1 mouse cellular context compared by ENCODE assay signal in the genomic region with DNA sequence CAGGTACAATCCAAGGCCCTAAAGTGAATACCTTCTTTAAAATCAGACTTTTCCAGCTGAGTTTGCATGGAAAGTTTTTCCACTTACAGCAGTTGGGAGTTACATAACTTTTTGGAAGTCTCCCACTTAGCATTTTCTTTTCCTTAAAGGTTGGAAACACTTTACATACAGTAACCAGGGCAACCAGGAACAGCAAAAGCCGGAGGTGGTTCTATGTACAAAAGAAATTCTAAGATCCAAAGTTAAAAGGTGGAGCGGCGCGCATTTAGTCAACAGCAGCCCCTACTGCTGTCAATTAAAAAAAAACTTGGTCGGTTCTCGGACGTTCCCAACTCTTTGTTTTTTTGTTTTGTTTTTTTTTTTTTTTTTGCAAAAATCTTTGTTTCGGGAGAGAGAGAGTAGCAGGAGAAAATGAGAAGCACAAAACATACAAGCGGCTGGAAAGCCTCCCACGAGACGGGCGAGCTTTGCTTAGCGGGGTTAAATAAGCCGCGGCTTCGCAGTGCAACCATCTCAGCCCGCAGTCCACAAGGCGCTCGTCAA.
TF ChIP-seq lines count a peak whose summit lies in the region.

No protein-coding gene starts in this region.

TF ChIP-seq in ES-E14, 5 proteins besides CTCF, POLR2A, EP300 and RAD21:
- TF ChIP-seq ZC3H11A (IDR thresholded peaks at IDR 0.05; ENCODE audit: borderline replicate concordance, low read depth, low read length) (no peak), CHD2 (IDR thresholded peaks at IDR 0.05; ENCODE audit: low read depth, low read length) (no peak), MAFK (IDR thresholded peaks at IDR 0.05; ENCODE audit: insufficient read depth, low read depth, low read length) (no peak)
TF ChIP-seq in ES-E14: peak in this region for 0.
